Mouse (Mus musculus): ENCODE measurements around the gene Phtf1. TPM values are rescaled to one million over a fixed set of nuclear protein-coding genes. Genes with fewer than 3 reads are reported as not detected.

The Phtf1 gene
- total RNA-seq, 2 experiments from 2014 or later: 12.7 to 16.6 TPM

DNA sequence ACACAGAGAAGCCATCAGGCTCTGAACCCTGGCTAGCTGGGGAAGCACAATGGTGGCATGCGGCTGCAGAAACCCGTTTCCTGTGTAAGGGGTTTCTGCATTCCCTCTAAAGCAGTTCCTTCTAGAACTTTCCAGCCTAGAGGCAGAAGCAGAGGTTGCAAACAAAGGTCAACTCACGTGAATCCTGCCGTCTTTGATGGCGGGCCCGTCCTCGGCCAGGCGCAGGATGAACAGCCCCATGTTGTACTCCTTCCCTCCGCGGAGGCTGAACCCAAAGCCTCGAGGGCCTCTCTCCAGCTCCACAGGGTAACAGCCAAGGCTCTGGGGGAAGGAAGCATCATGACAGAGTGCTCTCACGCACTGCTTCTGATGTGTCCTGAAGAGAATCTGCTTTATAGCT, 52.2 kb downstream of the Phtf1 start:
- no peak for DNase-seq

- no peak for DNase-seq
These were observed 59.0 kb downstream of the Phtf1 start for GRCm38 (mm10) chr3:104026938-104027337.

- DNase-seq: no peak
These were observed 64.2 kb downstream of the Phtf1 start for GRCm38 (mm10) chr3:104032086-104032485.

DNA sequence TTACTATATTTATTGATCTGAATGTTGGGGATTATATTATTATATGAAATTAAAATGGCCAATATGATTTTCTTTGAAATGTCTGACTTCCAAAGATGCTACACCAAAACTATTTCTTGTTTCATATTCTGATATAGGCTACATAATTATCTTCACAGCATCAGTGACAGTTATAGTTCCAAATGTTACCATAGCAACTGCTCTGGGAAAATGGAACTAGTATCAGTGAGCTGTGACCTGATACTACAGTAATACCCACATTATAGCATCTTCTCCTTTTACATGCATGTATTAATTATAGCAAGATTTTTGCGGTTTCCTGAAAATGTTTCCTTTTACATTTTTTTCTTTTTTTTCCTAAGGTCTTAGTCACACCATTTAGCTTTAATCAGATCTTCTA, 64.8 kb downstream of the Phtf1 start:
- DNase-seq: no peak

GRCm38 (mm10) chr3:104059001-104059622, 91.2 kb downstream of the Phtf1 start:
- DNase-seq: no peak

- no peak for DNase-seq
These were observed 101.5 kb downstream of the Phtf1 start for GRCm38 (mm10) chr3:104069395-104069794.

Other genes with a start within 250 kb of the Phtf1 start
- gene Olfml3, start 230.1 kb upstream of the Phtf1 start, total RNA-seq (2021): 10 to 100 TPM; 11.8 to 13.0 TPM
- not detected for gene Gm10964, start 228.7 kb upstream of the Phtf1 start, total RNA-seq (2021)
- 10 to 100 TPM; 96.7 to 98.2 TPM for gene Hipk1, start 176.5 kb upstream of the Phtf1 start, total RNA-seq (2021)
- gene Dclre1b, start 158.7 kb upstream of the Phtf1 start, total RNA-seq (2021): 10 to 100 TPM; 13.6 to 14.2 TPM
- gene Ap4b1, start 158.6 kb upstream of the Phtf1 start, total RNA-seq (2021): 1 to 10 TPM; 8.6 to 9.1 TPM
- under 1 TPM in 1 of 2 experiments, not detected in 1; 0.27 TPM for gene Gm43064, start 158.5 kb upstream of the Phtf1 start, total RNA-seq (2021)
- not detected for gene Bcl2l15, start 135.5 kb upstream of the Phtf1 start, total RNA-seq (2021)
- gene Ptpn22, start 108.3 kb upstream of the Phtf1 start, total RNA-seq (2021): under 1 TPM; 0.57 to 0.72 TPM
- gene Rsbn1, start 54.0 kb upstream of the Phtf1 start, total RNA-seq (2021): 1 to 10 TPM; 9.1 to 9.8 TPM